Mouse (Mus musculus): ENCODE data around the gene Gm3159.
"Not testable (repeated sequence)": the region's sequence is repeated elsewhere in the genome, so short reads cannot be mapped to it uniquely, and the experiment has no call there.

Gm3159 gene

DNA sequence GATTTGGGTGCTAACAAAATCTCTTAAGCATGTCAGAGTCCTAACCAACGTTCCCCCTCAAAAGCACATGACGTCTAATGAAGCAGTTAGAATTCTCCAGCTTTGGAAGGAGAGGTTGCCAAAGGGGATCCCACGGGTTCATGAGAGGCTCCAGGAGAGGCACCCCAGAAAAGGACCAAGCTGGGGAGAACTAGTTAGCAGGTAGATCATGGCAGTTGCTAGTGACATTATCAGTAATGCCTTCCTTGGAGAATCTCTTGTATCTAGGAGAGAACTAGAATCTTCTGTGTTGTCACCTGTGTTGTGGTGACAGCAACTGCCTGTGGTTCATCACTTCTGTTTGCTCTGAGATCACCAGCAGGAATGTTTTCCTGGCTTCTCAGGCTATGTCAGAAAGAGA, at the start of gene Gm3159:
TSS of gene Gm3159 (plus strand) at position 301 of the 400 bp plus-strand sequence.
- DNase-seq (ENCODE audit: low spot score): not testable (repeated sequence)

DNA sequence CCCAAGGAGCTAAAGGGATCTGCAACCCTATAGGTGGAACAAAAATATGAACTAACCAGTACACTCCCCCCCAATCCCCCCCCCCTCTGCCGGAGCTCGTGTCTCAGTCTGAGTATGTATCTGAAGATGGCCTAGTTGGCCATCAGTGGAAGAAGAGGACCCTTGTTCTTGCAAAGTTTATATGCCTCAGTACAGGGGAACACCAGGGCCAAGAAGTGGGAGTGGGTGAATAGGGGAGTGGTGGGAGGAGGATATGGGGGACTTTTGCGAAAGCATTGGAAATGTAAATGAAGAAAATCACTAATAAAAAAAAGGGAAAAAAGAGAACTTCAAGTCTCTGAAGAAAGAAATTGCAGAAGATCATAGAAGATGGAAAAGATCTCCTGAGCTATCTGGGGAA, 28.3 kb upstream of the Gm3159 start:
- DNase-seq (ENCODE audit: low spot score): not testable (repeated sequence)

DNA sequence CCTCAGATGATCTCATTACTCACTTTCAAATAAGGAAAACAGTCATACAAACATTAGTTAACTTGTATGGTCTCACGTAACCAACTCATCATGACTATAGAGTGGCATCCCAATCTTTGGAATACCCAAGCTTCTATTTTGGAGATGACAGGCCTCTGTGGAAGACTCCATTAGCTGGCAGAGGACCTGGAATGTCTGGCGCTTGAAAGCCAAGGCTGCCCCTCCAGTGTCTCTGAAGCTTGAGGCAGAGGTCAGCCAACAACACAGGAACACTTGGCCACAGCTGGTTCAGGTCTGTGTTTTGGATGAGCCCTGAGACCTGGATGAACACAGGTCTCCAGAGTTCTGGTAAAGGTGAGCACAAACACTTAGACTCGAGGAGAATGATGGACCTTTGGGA, 27.6 kb upstream of the Gm3159 start:
- DNase-seq (ENCODE audit: low spot score): not testable (repeated sequence)

DNA sequence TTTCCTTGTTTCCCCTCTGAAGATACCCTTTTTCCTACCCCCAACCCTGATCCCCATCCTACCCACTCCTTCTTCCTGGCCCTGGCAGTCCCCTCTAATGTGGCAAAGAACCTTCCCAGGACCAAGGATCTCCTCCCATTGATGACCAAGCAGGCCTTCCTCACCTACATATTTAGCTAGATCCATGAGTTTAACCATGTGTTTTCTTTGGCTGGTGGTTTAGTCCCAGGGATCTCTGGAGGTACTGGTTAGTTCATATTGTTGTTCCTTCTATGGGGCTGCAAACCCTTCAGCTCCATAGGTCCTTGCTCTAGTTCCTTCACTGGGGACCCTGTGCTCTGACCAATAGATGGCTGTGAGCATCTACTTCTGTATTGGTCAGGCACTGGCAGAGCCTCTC, 19.5 kb upstream of the Gm3159 start:
- not testable (repeated sequence) for DNase-seq (ENCODE audit: low spot score)

DNA sequence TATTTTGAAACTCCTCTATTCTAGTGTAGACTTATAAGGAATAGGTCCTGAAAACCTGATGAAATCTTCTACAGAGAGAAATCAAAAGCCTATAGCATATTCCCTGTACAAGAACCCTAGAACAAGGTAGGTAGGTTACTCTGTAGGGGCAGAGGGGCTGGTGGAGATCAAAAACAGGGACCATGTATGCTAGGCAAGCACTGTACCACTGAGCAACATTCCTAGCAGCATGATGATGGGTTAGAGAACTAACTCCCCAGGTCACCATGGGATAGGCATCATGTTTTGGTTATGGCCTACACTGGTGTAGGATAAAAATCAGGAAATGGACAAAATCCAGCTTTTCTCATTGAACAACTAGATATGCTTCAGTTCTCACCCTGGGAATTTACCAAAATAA, 11.7 kb upstream of the Gm3159 start:
- not testable (repeated sequence) for DNase-seq (ENCODE audit: low spot score)

DNA sequence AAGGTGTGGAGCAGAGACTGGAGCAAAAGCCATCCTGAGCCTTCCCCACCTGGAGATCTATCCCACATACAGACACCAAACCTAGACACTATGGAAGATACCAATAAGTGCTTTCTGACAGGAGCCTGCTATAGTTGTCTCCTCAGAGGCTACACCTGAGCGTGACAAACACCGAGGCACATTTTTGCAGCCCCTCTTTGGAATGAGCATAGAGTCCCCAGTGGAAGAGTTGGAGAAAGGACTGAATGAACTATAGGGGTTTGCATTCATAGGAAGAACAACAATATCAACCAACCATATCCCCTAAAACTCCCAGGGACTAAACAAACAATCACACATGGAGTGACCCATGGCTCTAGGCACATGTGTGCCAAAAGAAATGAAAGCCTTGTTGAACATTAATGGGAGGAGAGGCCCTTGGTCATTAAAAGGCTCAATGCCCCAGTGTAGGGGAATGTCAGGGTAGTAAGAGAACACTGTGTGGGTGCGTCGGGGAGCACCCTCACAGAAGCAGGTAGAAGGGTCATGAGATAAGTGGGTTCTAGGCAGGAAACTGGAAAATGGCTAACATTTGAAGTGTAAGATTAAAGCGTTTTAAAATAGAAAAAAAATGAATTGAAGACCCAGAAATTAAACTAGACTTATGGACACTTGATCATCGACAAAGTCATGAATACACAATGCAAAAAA, 4.3 kb upstream of the Gm3159 start:
- not testable (repeated sequence) for DNase-seq (ENCODE audit: low spot score)

DNA sequence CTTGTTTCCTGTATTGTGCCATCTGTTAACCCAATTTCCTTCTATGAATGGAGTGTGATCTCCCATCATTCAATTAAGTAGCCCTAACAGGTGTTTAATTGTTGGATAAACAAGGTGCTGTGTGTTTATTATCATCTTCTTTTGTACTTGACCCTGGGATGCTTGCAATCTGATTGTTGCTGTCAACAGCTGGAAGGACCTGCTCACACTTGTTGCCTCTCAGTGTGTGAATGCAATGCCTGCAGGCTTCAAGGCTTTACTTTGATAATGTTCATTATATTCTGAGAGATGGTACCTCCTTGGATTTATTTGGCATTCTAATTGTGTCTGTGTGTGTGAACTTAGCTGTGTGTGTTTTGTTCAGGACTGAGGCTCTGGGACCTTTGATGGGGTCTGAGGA, 1.3 kb downstream of the Gm3159 start:
- DNase-seq (ENCODE audit: low spot score): not testable (repeated sequence)

DNA sequence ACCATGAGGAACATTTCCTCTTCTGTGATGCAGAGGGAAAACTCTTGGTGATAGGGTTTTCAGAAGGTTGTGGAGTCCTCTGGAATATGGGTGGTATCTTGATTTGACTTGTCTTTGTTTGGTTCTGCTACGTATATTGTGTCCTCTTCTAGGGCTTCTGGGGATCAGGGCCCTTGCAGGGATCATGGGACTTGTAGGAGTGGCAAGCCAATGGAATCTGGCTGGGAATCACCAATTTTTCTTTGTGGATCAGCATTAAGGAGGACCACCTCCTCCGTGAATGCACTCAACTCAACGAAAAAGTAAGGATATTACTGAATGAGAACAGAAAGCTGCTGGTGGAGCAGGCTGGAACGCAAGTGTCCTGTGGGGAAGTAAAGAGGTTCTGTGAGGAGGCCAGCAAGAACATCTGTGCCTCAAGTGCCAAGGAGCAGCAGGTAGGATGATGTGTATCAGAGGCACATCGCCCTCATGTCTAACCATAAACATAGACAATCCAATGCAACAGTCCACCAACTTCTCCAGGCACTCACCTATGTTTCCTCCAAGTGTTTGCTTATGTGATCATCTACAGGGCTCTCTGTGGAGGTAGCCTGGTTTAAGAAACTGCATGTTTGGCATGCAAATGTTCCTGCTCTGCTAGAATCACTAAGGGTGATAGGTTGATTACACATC, 2.9 kb downstream of the Gm3159 start:
- DNase-seq (ENCODE audit: low spot score): not testable (repeated sequence)

DNA sequence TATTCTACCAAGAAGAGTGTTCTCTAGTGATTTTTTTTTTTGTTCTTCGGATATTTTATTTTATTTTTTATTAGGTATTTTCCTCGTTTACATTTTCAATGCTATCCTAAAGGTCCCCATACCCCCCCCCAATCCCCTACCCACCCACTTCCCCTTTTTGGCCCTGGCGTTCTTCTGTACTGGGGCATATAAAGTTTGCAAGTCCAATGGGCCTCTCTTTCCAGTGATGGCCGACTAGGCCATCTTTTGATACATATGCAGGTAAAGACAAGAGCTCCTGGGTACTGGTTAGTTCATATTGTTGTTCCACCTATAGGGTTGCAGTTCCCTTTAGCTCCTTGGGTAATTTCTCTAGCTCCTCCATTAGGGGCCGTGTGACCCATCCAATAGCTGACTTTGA, 3.9 kb downstream of the Gm3159 start:
- DNase-seq (ENCODE audit: low spot score): not testable (repeated sequence)

DNA sequence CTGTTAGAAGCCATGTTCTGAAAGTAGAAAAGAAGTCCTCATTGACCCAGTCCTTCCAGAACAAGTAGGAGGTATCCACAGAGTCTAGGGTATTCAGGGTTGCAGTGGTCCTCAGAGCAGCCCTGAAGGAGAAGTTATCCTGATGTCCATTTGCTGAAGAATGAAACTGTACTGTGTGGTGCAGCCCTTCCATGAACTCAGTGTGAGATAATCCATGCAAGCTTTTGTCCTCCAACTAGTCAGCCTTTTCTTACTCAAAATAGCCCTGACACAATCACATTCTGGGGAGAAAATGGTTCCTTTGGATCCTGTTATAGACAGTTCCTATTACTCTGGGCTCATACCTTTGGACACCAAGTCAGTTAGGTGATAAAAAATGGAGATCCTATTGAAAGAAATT, 6.5 kb downstream of the Gm3159 start:
- not testable (repeated sequence) for DNase-seq (ENCODE audit: low spot score)

DNA sequence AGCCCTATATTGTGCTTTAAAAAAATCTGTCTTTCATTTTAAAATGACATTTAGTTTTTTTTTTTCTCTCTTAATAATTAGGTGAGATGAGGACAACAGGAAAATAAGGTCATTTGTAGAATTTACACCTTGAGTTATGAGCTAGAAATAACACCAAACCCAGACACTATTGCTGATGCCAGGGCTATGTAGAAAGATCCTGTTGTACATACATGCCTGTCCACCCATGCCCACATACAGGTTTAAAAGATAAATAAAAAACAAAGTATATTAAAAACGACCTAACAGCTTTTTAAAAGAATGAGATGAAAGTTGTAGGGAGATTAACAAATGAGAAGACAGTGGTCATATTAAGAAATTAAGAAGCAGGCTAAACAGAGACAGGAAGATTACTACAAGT, 12.6 kb downstream of the Gm3159 start:
- DNase-seq (ENCODE audit: low spot score): not testable (repeated sequence)

DNA sequence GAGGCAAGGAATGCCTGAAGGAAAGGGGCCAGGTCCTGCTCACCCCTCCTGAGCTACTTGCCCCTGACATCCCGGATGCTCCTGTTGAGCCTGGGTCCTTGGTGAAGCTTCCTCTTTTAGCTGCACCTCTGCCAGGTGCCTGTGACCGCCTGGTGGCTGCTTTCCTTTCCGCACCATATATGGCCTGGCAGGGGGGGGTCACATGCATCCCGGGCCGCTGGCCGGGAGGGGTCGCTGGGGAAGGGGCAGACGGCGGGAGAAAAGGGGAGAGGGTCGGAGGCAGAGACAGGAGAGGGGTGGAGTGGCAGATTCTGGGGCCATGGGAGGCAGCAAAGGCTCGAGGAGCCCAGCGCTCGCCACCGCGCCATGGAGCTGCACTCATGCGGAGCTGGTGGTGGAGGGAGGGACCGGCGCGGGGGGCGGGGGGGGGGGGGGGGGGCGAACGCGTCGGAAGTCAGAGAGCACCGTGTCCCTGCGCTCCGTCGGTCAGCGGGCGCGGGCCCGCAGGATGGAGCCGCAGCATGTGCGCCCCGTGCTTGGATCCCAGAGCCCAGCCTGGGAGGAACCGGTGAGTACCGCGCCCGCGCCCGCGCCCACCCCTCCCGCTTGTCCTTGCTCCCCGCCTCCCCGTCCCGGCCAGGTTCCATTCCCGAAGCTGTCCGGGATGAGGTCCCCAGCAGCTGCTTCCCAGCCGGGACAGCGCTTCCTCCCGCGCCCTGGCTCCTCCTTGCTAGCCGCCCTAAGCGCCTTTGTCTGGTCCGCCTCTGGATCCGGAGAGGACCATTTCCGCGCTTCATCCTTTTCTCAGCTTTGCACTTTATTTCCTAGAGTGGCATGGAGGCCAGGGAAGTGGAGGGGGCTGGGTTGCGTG, 17.9 kb downstream of the Gm3159 start, which contains the start of gene Gm3164:
TSS of gene Gm3164 (plus strand) at position 484 of the 871 bp plus-strand sequence.
- DNase-seq (ENCODE audit: low spot score): not testable (repeated sequence)

DNA sequence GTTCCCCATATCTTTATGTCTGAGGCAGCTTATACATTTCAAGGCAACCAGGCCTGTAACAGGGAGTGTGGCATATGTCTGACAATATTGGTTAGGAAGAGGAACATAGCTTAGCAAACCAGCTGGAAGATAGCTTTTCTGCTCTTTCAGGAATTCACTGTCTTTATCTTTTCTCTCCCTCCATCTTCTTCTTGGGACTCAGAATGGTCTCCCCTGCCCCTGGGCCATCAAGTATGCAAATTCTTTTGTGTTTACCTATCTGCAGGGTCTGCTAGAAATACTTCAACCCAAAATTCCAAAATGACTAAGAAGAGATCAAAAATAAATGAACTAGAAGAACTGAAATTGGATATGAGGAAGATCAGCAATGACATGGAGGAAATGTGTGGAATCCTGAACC, 33.4 kb downstream of the Gm3159 start, which contains the start of gene Gm3173:
TSS of gene Gm3173 (plus strand) at position 301 of the 400 bp plus-strand sequence.
- not testable (repeated sequence) for DNase-seq (ENCODE audit: low spot score)
